Mouse (Mus musculus) stomach, postnatal 0 days (tissue): ENCODE data around the gene Tshr.

Experiments
- CTCF ChIP-seq: IDR thresholded peaks from 2 replicates; pipeline ENCODE4 v1.5.1; 2016; ENCODE audit warnings: antibody characterized with exemption, low read depth, mild to moderate bottlenecking, moderate library complexity
- EP300 ChIP-seq: optimal IDR thresholded peaks from 2 replicates; pipeline ENCODE3; 2016; ENCODE audit warnings: antibody characterized with exemption

DNA sequence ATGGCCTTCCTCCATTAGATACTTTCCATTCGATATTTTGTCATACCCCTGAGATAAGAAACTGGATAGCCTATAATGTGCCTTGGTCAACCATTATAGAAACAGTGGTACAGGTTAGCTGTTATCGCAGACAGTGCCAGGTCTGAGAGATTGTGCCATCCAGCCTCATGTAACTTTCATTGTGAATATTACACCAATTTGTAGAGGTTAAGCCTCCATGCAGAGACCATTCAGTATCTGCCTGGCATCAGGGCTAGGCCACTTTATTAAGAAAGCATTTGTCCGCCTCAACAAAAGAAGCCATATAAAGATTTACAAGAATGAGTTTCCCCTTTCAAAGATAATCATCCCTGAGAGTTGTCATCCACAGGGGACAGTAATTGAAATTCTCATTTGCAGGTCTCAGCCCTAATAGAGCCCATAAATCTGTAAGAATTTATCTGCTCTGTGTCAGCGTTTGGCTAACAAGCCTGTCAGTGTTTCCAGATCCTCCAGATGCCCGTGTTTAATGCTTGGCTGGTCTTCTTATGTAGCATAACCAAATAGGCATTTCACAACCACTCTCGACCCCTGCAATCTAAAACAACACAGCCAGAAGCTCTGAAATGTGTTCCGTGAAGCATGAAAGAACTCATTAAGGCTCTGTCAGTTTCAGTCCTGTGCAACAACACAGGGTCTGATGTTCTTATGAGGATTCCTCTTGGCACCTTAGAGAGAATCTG lies 28.3 kb downstream of the Tshr start:
- TF ChIP-seq EP300 (no peak), CTCF (no peak)
